Mouse (Mus musculus) CD4-positive, CD25-positive, alpha-beta regulatory T cell, adult 4 months (primary cell): Measurements from ENCODE around the gene Stac3. TPM values are rescaled to one million over a fixed set of nuclear protein-coding genes. Genes with fewer than 3 reads are reported as not detected.

ENCODE experiments used
- polyA plus RNA-seq, 2 experiments: library from polyadenylated mRNA; unstranded; fragments of 100-300 nt; shearing (Covaris generic); gene quantifications; one replicate each; pipeline ENCODE4 v1.2.1; 2017

Gene Stac3
- polyA plus RNA-seq, 2 experiments from 2014 or later, result 1.0 to 1.2 TPM

Other genes with a start within 250 kb of the Stac3 start
- gene Kif5a, start 238.3 kb upstream of the Stac3 start, polyA plus RNA-seq, result not detected
- gene Dctn2, start 235.3 kb upstream of the Stac3 start, polyA plus RNA-seq, result 10 to 100 TPM; 43.8 to 48.0 TPM
- 10 to 100 TPM in 1 of 2 experiments, 1 to 10 TPM in 1; 4.0 to 14.7 TPM for gene Mbd6, start 212.7 kb upstream of the Stac3 start, polyA plus RNA-seq
- 10 to 100 TPM; 20.4 to 33.2 TPM for gene Mars, start 189.9 kb upstream of the Stac3 start, polyA plus RNA-seq
- gene Arhgap9, start 179.7 kb upstream of the Stac3 start, polyA plus RNA-seq, result 100 to 1,000 TPM in 1 of 2 experiments, 10 to 100 TPM in 1; 92.4 to 118 TPM
- gene Gli1, start 159.7 kb upstream of the Stac3 start, polyA plus RNA-seq, result under 1 TPM; 0.19 to 0.75 TPM
- gene Inhbe, start 147.3 kb upstream of the Stac3 start, polyA plus RNA-seq, result not detected
- gene Inhbc, start 131.3 kb upstream of the Stac3 start, polyA plus RNA-seq, result not detected
- gene R3hdm2, start 121.4 kb upstream of the Stac3 start, polyA plus RNA-seq, result 10 to 100 TPM; 12.8 to 17.3 TPM
- not detected for gene Ndufa4l2, start 13.3 kb downstream of the Stac3 start, polyA plus RNA-seq
- 10 to 100 TPM; 55.4 to 78.3 TPM for gene Shmt2, start 20.8 kb downstream of the Stac3 start, polyA plus RNA-seq
- not detected for gene Nxph4, start 32.9 kb downstream of the Stac3 start, polyA plus RNA-seq
- gene Lrp1, start 119.5 kb downstream of the Stac3 start, polyA plus RNA-seq, result under 1 TPM; 0.30 to 0.96 TPM
- gene Stat6, start 141.3 kb downstream of the Stac3 start, polyA plus RNA-seq, result 100 to 1,000 TPM; 173 to 320 TPM
- 1 to 10 TPM; 2.5 to 4.0 TPM for gene Nemp1, start 165.2 kb downstream of the Stac3 start, polyA plus RNA-seq
- gene Nab2, start 166.9 kb downstream of the Stac3 start, polyA plus RNA-seq, result 10 to 100 TPM in 1 of 2 experiments, 1 to 10 TPM in 1; 8.9 to 10.8 TPM
- not detected for gene Myo1a, start 203.5 kb downstream of the Stac3 start, polyA plus RNA-seq
- not detected for gene Tac2, start 222.8 kb downstream of the Stac3 start, polyA plus RNA-seq
- gene Zbtb39, start 237.9 kb downstream of the Stac3 start, polyA plus RNA-seq, result under 1 TPM; 0.57 to 0.81 TPM